Mouse (Mus musculus): ENCODE measurements around the gene Gm10277. TPM values are rescaled to one million over a fixed set of nuclear protein-coding genes. Genes with fewer than 3 reads are reported as not detected.

Gm10277 gene
- total and polyA plus RNA-seq, 3 experiments = 0.10 TPM; not detected in 2

GRCm38 (mm10) chr11:77781088-77781487 is 6.5 kb downstream of the Gm10277 start:
- H3K9ac ChIP-seq (ENCODE audit: insufficient read depth, low read depth) = no peak overlapping the region
- H3K79me2 ChIP-seq (replicated peaks; ENCODE audit: control insufficient read depth, extremely low read depth, insufficient read depth, poor library complexity, severe bottlenecking) = no peaks in the 10 kb centered on the region
- H3K36me3 ChIP-seq (replicated peaks in 1 of 2; ENCODE audit: control insufficient read depth in 1 of 2, insufficient read depth in 1 of 2, low read length in 1 of 2) = peaks cover 0 to 16% of the 10 kb centered on the region in 2 experiments
- H3K4me1 ChIP-seq (ENCODE audit: control insufficient read depth in 1 of 2, insufficient read depth in 2 of 2) = peaks cover 7 to 28% of the 10 kb centered on the region in 2 experiments
- no peaks in the 10 kb centered on the region for H3K27me3 ChIP-seq (replicated peaks)
- in situ Hi-C loops (cut with MboI; ENCODE audit: low pct_ligation_motif_present, low pct_unique_long_range_greater_than_20kb, low sequenced_read_pairs) (loop anchor here (25.0 kb wide), 1 partner anchor 669 kb away; no protein-coding TSS in a partner anchor), dilution Hi-C loops (cut with MboI; ENCODE audit: extremely low pct_ligation_motif_present, extremely low pct_unique_long_range_greater_than_20kb, low sequenced_read_pairs) (no loop called here)
- H3K4me3 ChIP-seq (replicated peaks in 1 of 3; ENCODE audit: low read depth in 2 of 3, low read length in 2 of 3, poor library complexity in 1 of 3) = no peak overlapping the region
- H3K27ac ChIP-seq (ENCODE audit: insufficient read depth, low read depth) = no peak overlapping the region
- no peak overlapping the region for H3K4me2 ChIP-seq (ENCODE audit: insufficient read depth, low read depth, poor library complexity, severe bottlenecking)
- H3K9me3 ChIP-seq (replicated peaks; ENCODE audit: low read length) = no peaks in the 10 kb centered on the region
- DNase-seq (ENCODE audit: extremely low read depth) = no peak
- TF ChIP-seq MEF2A (IDR thresholded peaks at IDR 0.05; ENCODE audit: borderline replicate concordance, low read depth, low read length) = no peak
- no peak for TF ChIP-seq E2F4 (IDR thresholded peaks at IDR 0.05; ENCODE audit: insufficient replicate concordance, low read depth, low read length)
- TF ChIP-seq BHLHE40 (IDR thresholded peaks at IDR 0.05; ENCODE audit: low read depth, low read length) = no peak
- TF ChIP-seq ZMIZ1 (IDR thresholded peaks at IDR 0.05; ENCODE audit: low read depth, low read length) = no peak
- no peak for TF ChIP-seq HCFC1 (IDR thresholded peaks at IDR 0.05; ENCODE audit: low read depth, low read length)
- no peak for TF ChIP-seq SMC3 (IDR thresholded peaks at IDR 0.05; ENCODE audit: low read depth, low read length)
- no peak for TF ChIP-seq GABPA (IDR thresholded peaks at IDR 0.05; ENCODE audit: insufficient replicate concordance, low read depth, low read length)
- TF ChIP-seq MAFK (IDR thresholded peaks at IDR 0.05; ENCODE audit: insufficient replicate concordance, low read length) = no peak
- TF ChIP-seq JUND (conservative IDR thresholded peaks at IDR 0.05; ENCODE audit: low read depth, low read length) = no peak
- no peak for TF ChIP-seq RCOR1 (conservative IDR thresholded peaks at IDR 0.05; ENCODE audit: low read depth, low read length)
- TF ChIP-seq JUN (IDR thresholded peaks at IDR 0.05; ENCODE audit: insufficient read depth, low read depth, low read length) = no peak
- no peak for TF ChIP-seq KAT2A (IDR thresholded peaks at IDR 0.05; ENCODE audit: insufficient replicate concordance, low read length)
- TF ChIP-seq EP300 (IDR thresholded peaks at IDR 0.05; ENCODE audit: low read length) = no peak
- TF ChIP-seq USF2 (conservative IDR thresholded peaks at IDR 0.05; ENCODE audit: low read depth, low read length) = no peak
- TF ChIP-seq MAZ (IDR thresholded peaks at IDR 0.05; ENCODE audit: low read depth, low read length) = no peak
- TF ChIP-seq ETS1 (conservative IDR thresholded peaks at IDR 0.05; ENCODE audit: low read depth, low read length) = no peak

- dilution Hi-C loops (cut with MboI; ENCODE audit: extremely low pct_ligation_motif_present, extremely low pct_unique_long_range_greater_than_20kb, low sequenced_read_pairs) (no loop called here), in situ Hi-C loops (cut with MboI; ENCODE audit: low pct_ligation_motif_present, low pct_unique_long_range_greater_than_20kb, low sequenced_read_pairs) (loop anchor here (25.0 kb wide), 1 partner anchor 667 kb away; no protein-coding TSS in a partner anchor)
- TF ChIP-seq SMC3 (IDR thresholded peaks at IDR 0.05; ENCODE audit: low read depth, low read length) = no peak
- TF ChIP-seq RCOR1 (conservative IDR thresholded peaks at IDR 0.05; ENCODE audit: low read depth, low read length) = no peak
- no peak for TF ChIP-seq MXI1 (IDR thresholded peaks at IDR 0.05; ENCODE audit: low read depth, low read length)
- TF ChIP-seq ZC3H11A (IDR thresholded peaks at IDR 0.05; ENCODE audit: low read depth, low read length) = no peak
- no peak for TF ChIP-seq CTCF (conservative IDR thresholded peaks at IDR 0.05 in 1 of 2, IDR thresholded peaks at IDR 0.05 in 1 of 2; ENCODE audit: low read depth in 2 of 2, low read length in 2 of 2)
- TF ChIP-seq JUN (IDR thresholded peaks at IDR 0.05; ENCODE audit: insufficient read depth, low read depth, low read length) = no peak
- no peak for TF ChIP-seq MYC (IDR thresholded peaks at IDR 0.05; ENCODE audit: low read depth, low read length)
- TF ChIP-seq TCF12 (IDR thresholded peaks at IDR 0.05; ENCODE audit: low read depth, low read length) = no peak
- Histone ChIP-seq H3K9me3 (replicated peaks; ENCODE audit: low read length) (no peaks in the 10 kb centered on the region), H3K27ac (ENCODE audit: insufficient read depth, low read depth) (no peak overlapping the region), H3K36me3 (replicated peaks in 1 of 2; ENCODE audit: control insufficient read depth in 1 of 2, insufficient read depth in 1 of 2, low read length in 1 of 2) (peaks cover 0 to 14% of the 10 kb centered on the region in 2 experiments), H3K79me2 (replicated peaks; ENCODE audit: control insufficient read depth, extremely low read depth, insufficient read depth, poor library complexity, severe bottlenecking) (no peaks in the 10 kb centered on the region), H3K4me2 (ENCODE audit: insufficient read depth, low read depth, poor library complexity, severe bottlenecking) (no peak overlapping the region), H3K27me3 (replicated peaks) (no peaks in the 10 kb centered on the region), H3K4me3 (replicated peaks in 1 of 3; ENCODE audit: low read depth in 2 of 3, low read length in 2 of 3, poor library complexity in 1 of 3) (no peak overlapping the region), H3K4me1 (ENCODE audit: control insufficient read depth in 1 of 2, insufficient read depth in 2 of 2) (peaks cover 5 to 22% of the 10 kb centered on the region in 2 experiments; a peak in 3 of 4 replicates), H3K9ac (ENCODE audit: insufficient read depth, low read depth) (no peak overlapping the region)
- no peak for DNase-seq (ENCODE audit: extremely low read depth)
Observed at GRCm38 (mm10) chr11:77779240-77779639, 8.3 kb downstream of the Gm10277 start.

All from CH12.LX (cell line).